Mouse (Mus musculus) cortical plate, adult 2 months (tissue): ENCODE results near the gene Phf11b.

Experiments
- CTCF ChIP-seq: fragments of 200-500 bp; IDR thresholded peaks from 2 replicates; pipeline ENCODE4 v1.5.1; 2011; ENCODE audit warnings: mild to moderate bottlenecking, control low read depth, low read length; ENCODE audit not compliant: insufficient read depth; ENCODE audit errors: extremely low read depth
- POLR2A ChIP-seq: fragments of 200-500 bp; IDR thresholded peaks from 2 replicates; pipeline ENCODE4 v1.6.1; 2011; ENCODE audit warnings: mild to moderate bottlenecking, low read length, control low read depth; ENCODE audit not compliant: insufficient read depth; ENCODE audit errors: extremely low read depth

GRCm38 (mm10) chr14:59339541-59339940, 1.6 kb downstream of the Phf11b start:
- TF ChIP-seq CTCF: no peak
- TF ChIP-seq POLR2A: no peak
